Mouse (Mus musculus): ENCODE measurements around the gene Psmd3. TPM values are rescaled to one million over a fixed set of nuclear protein-coding genes. Genes with fewer than 3 reads are reported as not detected.
A peak's percentile ranks its signal among the peaks of the same experiment; 100 is the strongest.
"Not testable (repeated sequence)": the region's sequence is repeated elsewhere in the genome, so short reads cannot be mapped to it uniquely, and the experiment has no call there.

Psmd3 gene
- polyA plus RNA-seq, 1 experiment from 2014 or later, result 255 TPM

DNA sequence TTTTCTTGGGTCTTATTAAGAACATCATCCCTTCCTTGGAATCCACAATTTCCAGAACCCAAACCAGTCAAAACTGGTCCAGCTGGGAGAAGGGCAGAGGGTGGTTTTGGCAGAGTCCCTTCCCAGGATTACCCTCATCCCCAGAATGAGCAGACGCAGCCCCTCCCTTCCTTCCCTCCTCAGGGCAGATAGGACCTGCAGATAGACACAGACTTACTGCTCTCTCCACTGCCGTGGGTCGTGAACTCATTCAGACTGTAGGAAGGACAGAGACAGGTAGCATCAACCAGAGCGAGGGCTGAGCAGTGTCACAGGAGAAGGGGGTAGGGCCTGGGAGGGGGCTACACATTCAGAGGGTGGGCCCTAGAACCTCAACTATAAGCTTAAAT lies 28.7 kb downstream of the Psmd3 start:
- H3K4me3 ChIP-seq, result no peak overlapping the region
- peaks cover 85% of the 10 kb centered on the region for H3K36me3 ChIP-seq
- no peaks in the 10 kb centered on the region for H3K9me3 ChIP-seq
- H3K27me3 ChIP-seq (ENCODE audit: insufficient read depth, poor library complexity, severe bottlenecking), result no peaks in the 10 kb centered on the region
- 63% methylated on average over 4 of the region's 4 CpGs for WGBS
- DNase-seq (ENCODE audit: low spot score), result no peak
- peaks cover 25% of the 10 kb centered on the region for H3K4me1 ChIP-seq
- H3K27ac ChIP-seq, result peak overlapping the region; percentile 24; the same call in 1 of the 2 replicates

DNA sequence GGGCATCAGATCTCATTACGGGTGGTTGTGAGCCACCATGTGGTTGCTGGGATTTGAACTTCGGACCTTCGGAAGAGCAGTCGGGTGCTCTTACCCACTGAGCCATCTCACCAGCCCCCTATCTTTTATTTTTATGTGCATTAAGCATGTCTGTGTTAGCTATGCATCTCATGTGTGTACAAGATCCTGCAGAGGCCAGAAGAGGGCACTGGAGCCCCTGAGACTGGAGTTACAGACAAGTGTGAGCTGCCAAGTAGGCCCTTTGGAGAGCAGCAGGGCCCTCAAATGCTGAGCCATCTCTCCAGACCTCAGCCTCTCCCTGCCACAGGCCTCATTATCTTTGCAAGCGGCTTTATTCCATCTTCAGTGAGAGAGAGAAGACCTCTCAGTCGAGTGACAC lies 29.7 kb downstream of the Psmd3 start:
- WGBS, result 88% methylated on average over 6 of the region's 6 CpGs
- H3K27me3 ChIP-seq (ENCODE audit: insufficient read depth, poor library complexity, severe bottlenecking); H3K9me3 ChIP-seq; DNase-seq (ENCODE audit: low spot score); H3K4me3 ChIP-seq; H3K27ac ChIP-seq: not testable (repeated sequence)
- Histone ChIP-seq H3K36me3 (peaks cover 85% of the 10 kb centered on the region), H3K4me1 (peaks cover 25% of the 10 kb centered on the region)

DNA sequence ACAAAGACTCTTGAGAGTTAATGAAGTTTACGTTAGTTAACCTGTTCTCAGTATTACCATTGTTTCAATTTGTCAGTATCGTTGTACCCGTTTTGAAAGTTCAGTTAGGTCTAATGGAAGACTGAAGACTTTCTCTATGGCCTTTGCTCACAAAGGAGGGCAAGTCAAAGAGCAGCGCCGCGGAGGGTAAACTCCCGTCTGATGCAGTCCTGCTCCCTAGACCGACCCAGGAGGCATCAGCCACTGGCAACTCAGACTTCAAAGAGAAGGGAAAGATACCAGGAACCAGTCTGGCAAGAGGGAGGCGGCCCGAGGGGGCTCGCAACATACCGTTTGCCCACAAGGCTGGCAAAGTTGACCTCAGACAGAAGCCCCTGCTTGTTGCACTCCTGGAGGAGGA lies 31.3 kb downstream of the Psmd3 start:
- H3K27me3 ChIP-seq (ENCODE audit: insufficient read depth, poor library complexity, severe bottlenecking), result no peaks in the 10 kb centered on the region
- no peak overlapping the region for H3K27ac ChIP-seq
- peaks cover 31% of the 10 kb centered on the region for H3K4me1 ChIP-seq
- no peak overlapping the region for H3K4me3 ChIP-seq
- DNase-seq (ENCODE audit: low spot score), result no peak
- 91% methylated on average over 12 of the region's 12 CpGs for WGBS
- H3K36me3 ChIP-seq, result peaks cover 83% of the 10 kb centered on the region
- H3K9me3 ChIP-seq, result no peaks in the 10 kb centered on the region

DNA sequence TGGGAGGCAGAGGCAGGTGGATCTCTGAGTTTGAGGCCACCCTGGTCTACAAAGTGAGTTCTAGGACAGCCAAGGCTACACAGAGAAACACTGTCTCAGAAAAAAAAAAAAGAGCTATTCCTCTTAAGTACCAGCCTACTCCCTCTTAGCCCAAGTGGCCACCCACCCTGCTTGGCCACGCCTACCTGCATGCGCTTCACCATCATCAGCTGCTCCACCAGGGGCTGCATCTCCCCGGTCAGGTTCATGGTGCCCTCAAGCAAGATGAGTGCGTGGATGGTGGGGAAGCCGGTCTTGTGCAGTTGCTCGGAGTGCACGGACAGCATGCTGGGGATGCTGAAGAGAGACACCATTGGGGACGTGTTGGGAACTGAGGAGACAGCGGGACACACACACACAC lies 33.6 kb downstream of the Psmd3 start:
- 90% methylated on average over 9 of the region's 9 CpGs for WGBS
- DNase-seq (ENCODE audit: low spot score), result no peak
- Histone ChIP-seq H3K9me3 (no peaks in the 10 kb centered on the region), H3K27me3 (ENCODE audit: insufficient read depth, poor library complexity, severe bottlenecking) (no peaks in the 10 kb centered on the region), H3K4me3 (no peak overlapping the region), H3K4me1 (peaks cover 18% of the 10 kb centered on the region; the same call in 1 of the 2 replicates), H3K36me3 (peaks cover 67% of the 10 kb centered on the region), H3K27ac (no peak overlapping the region)

DNA sequence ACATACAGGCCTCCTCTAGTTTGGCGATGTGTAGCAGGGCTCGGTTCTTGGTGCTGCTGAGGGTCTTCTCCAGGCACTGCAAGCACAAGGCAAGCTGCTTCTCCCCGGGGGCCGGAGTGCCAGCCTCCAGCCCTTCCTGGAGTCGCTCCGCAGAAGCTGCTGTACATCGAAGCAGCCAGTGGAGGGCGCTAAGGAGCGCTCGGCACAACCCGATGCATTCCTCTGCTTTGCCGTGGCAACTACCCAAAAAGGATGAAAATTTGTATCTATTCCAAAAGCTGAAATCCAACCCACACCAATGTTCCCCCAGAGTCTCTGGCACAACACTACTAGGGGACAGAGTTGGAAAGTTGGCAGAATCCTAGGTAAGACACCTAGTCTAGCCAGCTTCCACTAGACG lies 35.5 kb downstream of the Psmd3 start:
- Histone ChIP-seq H3K36me3 (peaks cover 54% of the 10 kb centered on the region), H3K4me3 (no peak overlapping the region), H3K27me3 (ENCODE audit: insufficient read depth, poor library complexity, severe bottlenecking) (no peaks in the 10 kb centered on the region), H3K4me1 (peaks cover 31% of the 10 kb centered on the region), H3K27ac (no peak overlapping the region), H3K9me3 (no peaks in the 10 kb centered on the region)
- 17% methylated on average over 13 of the region's 13 CpGs for WGBS
- no peak for DNase-seq (ENCODE audit: low spot score)

- H3K27me3 ChIP-seq (ENCODE audit: insufficient read depth, poor library complexity, severe bottlenecking), result no peaks in the 10 kb centered on the region
- peaks cover 42% of the 10 kb centered on the region for H3K36me3 ChIP-seq
- WGBS, result 73% methylated on average over 2 of the region's 2 CpGs
- peaks cover 31% of the 10 kb centered on the region for H3K4me1 ChIP-seq
- H3K9me3 ChIP-seq, result no peaks in the 10 kb centered on the region
- no peak overlapping the region for H3K27ac ChIP-seq
- no peak for DNase-seq (ENCODE audit: low spot score)
- H3K4me3 ChIP-seq, result no peak overlapping the region
These were observed 38.4 kb downstream of the Psmd3 start for GRCm38 (mm10) chr11:98720756-98721155.

- Histone ChIP-seq H3K36me3 (peaks cover 42% of the 10 kb centered on the region), H3K9me3 (no peaks in the 10 kb centered on the region), H3K4me1 (peaks cover 31% of the 10 kb centered on the region), H3K27me3 (ENCODE audit: insufficient read depth, poor library complexity, severe bottlenecking) (no peaks in the 10 kb centered on the region), H3K27ac (peak overlapping the region; percentile 73), H3K4me3 (peak overlapping the region; percentile 31)
- 61% methylated on average over 24 of the region's 24 CpGs for WGBS
- peak; percentile 88 for DNase-seq (ENCODE audit: low spot score)
These were observed 39.3 kb downstream of the Psmd3 start for GRCm38 (mm10) chr11:98721458-98722226.

- peaks cover 41% of the 10 kb centered on the region for H3K36me3 ChIP-seq
- no peaks in the 10 kb centered on the region for H3K27me3 ChIP-seq (ENCODE audit: insufficient read depth, poor library complexity, severe bottlenecking)
- no peak overlapping the region for H3K27ac ChIP-seq
- no peak overlapping the region for H3K4me3 ChIP-seq
- H3K9me3 ChIP-seq, result no peaks in the 10 kb centered on the region
- WGBS, result 77% methylated on average over 7 of the region's 7 CpGs
- no peak for DNase-seq (ENCODE audit: low spot score)
- peaks cover 27% of the 10 kb centered on the region for H3K4me1 ChIP-seq
These were observed 40.7 kb downstream of the Psmd3 start for GRCm38 (mm10) chr11:98723098-98723497.

- DNase-seq (ENCODE audit: low spot score), result no peak
- peaks cover 20% of the 10 kb centered on the region for H3K4me1 ChIP-seq
- no peaks in the 10 kb centered on the region for H3K27me3 ChIP-seq (ENCODE audit: insufficient read depth, poor library complexity, severe bottlenecking)
- WGBS, result 94% methylated on average over 15 of the region's 15 CpGs
- H3K36me3 ChIP-seq, result peaks cover 35% of the 10 kb centered on the region
- no peaks in the 10 kb centered on the region for H3K9me3 ChIP-seq
- no peak overlapping the region for H3K4me3 ChIP-seq
- no peak overlapping the region for H3K27ac ChIP-seq
These were observed 43.7 kb downstream of the Psmd3 start for GRCm38 (mm10) chr11:98725926-98726506.

DNA sequence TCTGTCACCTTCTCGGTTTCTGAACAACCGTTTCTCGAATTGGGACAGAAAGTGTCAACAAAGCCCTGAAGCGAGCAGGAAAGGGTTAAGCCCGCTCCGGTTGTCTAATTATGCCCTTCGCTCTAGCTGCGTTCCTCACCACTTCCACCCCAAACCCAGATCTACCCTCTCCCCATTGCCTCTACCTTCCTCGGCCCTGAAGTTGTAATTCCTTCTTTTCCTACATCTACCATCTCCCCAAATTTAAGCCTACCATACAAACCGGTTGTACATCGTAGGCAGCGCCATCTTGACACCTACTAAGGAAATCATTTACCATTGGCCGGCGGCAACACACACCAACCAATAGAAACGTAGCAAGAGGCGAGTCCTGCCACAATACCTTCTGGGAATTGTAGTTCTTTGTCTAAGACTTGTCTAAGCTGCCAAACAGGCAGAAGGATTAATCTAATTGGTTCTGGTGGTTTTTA lies 46.8 kb downstream of the Psmd3 start, which contains the start of gene Med24:
Gene Med24 (minus strand): TSS at position 317 of the 470 bp plus-strand sequence.
- peaks cover 4% of the 10 kb centered on the region for H3K4me1 ChIP-seq
- peak within 1 kb of the TSS; percentile 68 for H3K4me3 ChIP-seq
- H3K9me3 ChIP-seq, result no peaks in the 10 kb centered on the region
- H3K27me3 ChIP-seq (ENCODE audit: insufficient read depth, poor library complexity, severe bottlenecking), result no peaks in the 10 kb centered on the region
- H3K36me3 ChIP-seq, result peaks cover 32% of the 10 kb centered on the region
- peak; percentile 95 for DNase-seq (ENCODE audit: low spot score)
- WGBS, result under 1% methylated on average over 16 of the region's 16 CpGs
- peak within 1 kb of the TSS; percentile 87 for H3K27ac ChIP-seq

- H3K4me1 ChIP-seq, result peaks cover 4% of the 10 kb centered on the region
- 66% methylated on average over 4 of the region's 4 CpGs for WGBS
- no peak overlapping the region for H3K27ac ChIP-seq
- no peak for DNase-seq (ENCODE audit: low spot score)
- H3K4me3 ChIP-seq, result no peak overlapping the region
- H3K9me3 ChIP-seq, result no peaks in the 10 kb centered on the region
- H3K36me3 ChIP-seq, result peaks cover 21% of the 10 kb centered on the region
- H3K27me3 ChIP-seq (ENCODE audit: insufficient read depth, poor library complexity, severe bottlenecking), result no peaks in the 10 kb centered on the region
These were observed 48.4 kb downstream of the Psmd3 start for GRCm38 (mm10) chr11:98730727-98731126.

GRCm38 (mm10) chr11:98731134-98731533 lies 48.8 kb downstream of the Psmd3 start:
- Histone ChIP-seq H3K4me1 (peaks cover 4% of the 10 kb centered on the region), H3K4me3 (no peak overlapping the region), H3K9me3 (no peaks in the 10 kb centered on the region), H3K27ac (no peak overlapping the region), H3K27me3 (ENCODE audit: insufficient read depth, poor library complexity, severe bottlenecking) (no peaks in the 10 kb centered on the region), H3K36me3 (peaks cover 16% of the 10 kb centered on the region)
- WGBS, result 56% methylated on average over 5 of the region's 5 CpGs
- no peak for DNase-seq (ENCODE audit: low spot score)

DNA sequence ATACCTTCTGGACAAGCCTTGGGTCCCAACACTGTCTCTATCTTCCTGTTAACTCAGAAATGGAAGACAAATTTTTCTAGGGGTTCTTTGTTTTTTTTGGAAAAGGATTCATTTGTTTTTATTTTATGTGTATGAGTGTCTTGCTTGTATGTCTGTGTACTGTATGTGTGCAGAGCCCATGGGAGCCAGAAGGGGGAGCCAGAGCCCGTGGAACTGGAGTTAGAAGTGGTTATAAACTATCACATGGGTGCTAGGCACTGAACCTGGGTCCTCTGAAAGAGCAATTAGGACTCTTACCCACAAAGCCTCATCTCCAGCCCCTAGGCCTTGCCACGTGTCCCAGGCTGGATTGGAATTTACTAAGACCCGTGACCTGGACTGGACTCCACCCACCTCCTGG lies 51.7 kb downstream of the Psmd3 start:
- Histone ChIP-seq H3K4me3 (no peak overlapping the region), H3K36me3 (no peaks in the 10 kb centered on the region), H3K4me1 (peaks cover 10% of the 10 kb centered on the region), H3K27me3 (ENCODE audit: insufficient read depth, poor library complexity, severe bottlenecking) (no peaks in the 10 kb centered on the region), H3K9me3 (no peaks in the 10 kb centered on the region), H3K27ac (no peak overlapping the region)
- no peak for DNase-seq (ENCODE audit: low spot score)
- WGBS, result 65% methylated on average over 3 of the region's 3 CpGs
